Mouse (Mus musculus) G1E (cell line): ENCODE measurements at regions not wholly inside any gene's neighbourhood (a gene's known extent, or its start where the extent isn't known, plus 50 kb on each side); places are given as distances from the start of the nearest gene placed in this dataset.

ENCODE experiments used
- ATAC-seq: 2 replicates; pipeline ENCODE4 v1.8.0; 2016; ENCODE audit warnings: mild to moderate bottlenecking; ENCODE audit not compliant: insufficient number of reproducible peaks, poor library complexity, low FRiP score, severe bottlenecking; ENCODE audit errors: extremely low read depth
- DNase-seq: peaks from one replicate; pipeline ENCODE4 v3.0.0; 2012; ENCODE audit warnings: low spot score
- H3K27me3 ChIP-seq: 2 replicates; pipeline ENCODE4 v1.6.1; 2012; ENCODE audit warnings: mild to moderate bottlenecking, low read length, inconsistent platforms; ENCODE audit not compliant: insufficient read depth
- H3K36me3 ChIP-seq: replicated peaks from 2 replicates; pipeline ENCODE3; 2012; ENCODE audit warnings: mild to moderate bottlenecking, inconsistent platforms
- H3K4me1 ChIP-seq: 2 replicates; pipeline ENCODE4 v1.6.1; 2012; ENCODE audit warnings: low read depth, low read length, inconsistent platforms, mixed read lengths; ENCODE audit not compliant: insufficient read depth
- H3K4me3 ChIP-seq: 2 replicates; pipeline ENCODE4 v1.5.1; 2012; ENCODE audit warnings: low read depth, mild to moderate bottlenecking, inconsistent platforms, low read length, moderate library complexity, mixed read lengths
- H3K9me3 ChIP-seq: replicated peaks from 2 replicates; pipeline ENCODE4 v1.6.1; 2012; ENCODE audit warnings: inconsistent platforms
- CTCF ChIP-seq: IDR thresholded peaks from 2 replicates; pipeline ENCODE4 v1.5.1; 2012; ENCODE audit warnings: low read depth, low read length, inconsistent platforms, mixed read lengths
- GATA1 ChIP-seq: IDR thresholded peaks from 2 replicates; pipeline ENCODE4 v1.6.1; 2012; ENCODE audit warnings: borderline replicate concordance, low read length, inconsistent platforms, mixed read lengths
- GATA2 ChIP-seq: IDR thresholded peaks from 2 replicates; pipeline ENCODE4 v1.6.1; 2012; ENCODE audit warnings: low read depth, low read length, inconsistent platforms, borderline replicate concordance
- POLR2AphosphoS5 ChIP-seq: IDR thresholded peaks from 2 replicates; pipeline ENCODE4 v1.6.1; 2012; ENCODE audit warnings: low read depth, low read length, inconsistent platforms; ENCODE audit not compliant: insufficient replicate concordance
- TAL1 ChIP-seq: conservative IDR thresholded peaks from 2 replicates; pipeline ENCODE4 v1.6.1; 2012; ENCODE audit warnings: low read depth, low read length, inconsistent platforms, mixed read lengths

DNA sequence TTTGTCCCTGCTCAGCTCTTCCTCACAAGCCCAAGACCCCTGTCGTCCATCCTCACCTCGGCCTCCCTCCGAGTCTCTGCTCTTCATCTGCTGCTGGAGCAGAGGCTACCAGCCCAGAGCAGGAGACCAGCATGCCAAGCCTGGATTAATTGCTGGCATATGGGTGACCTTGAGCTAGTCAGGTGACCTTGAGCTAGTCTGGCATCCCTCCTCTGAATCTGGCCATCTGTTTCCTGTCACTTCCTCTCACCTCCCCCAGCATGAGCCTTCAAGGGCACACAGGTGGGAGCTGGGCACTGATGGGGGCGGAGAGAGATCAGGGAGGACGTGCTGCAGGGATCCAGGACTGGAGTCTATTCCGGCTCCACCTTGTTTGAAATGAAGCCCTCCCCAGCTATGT is 135.7 kb downstream of the Hmg20a start:
- no peak for DNase-seq
- Histone ChIP-seq H3K27me3 (peaks cover 23% of the 10 kb centered on the region; the same call in 1 of the 2 replicates), H3K4me1 (no peaks in the 10 kb centered on the region), H3K36me3 (no peaks in the 10 kb centered on the region), H3K9me3 (no peaks in the 10 kb centered on the region), H3K4me3 (no peak overlapping the region)
- TF ChIP-seq TAL1 = no peak
- TF ChIP-seq CTCF = no peak
- TF ChIP-seq GATA1 = no peak
- no peak for TF ChIP-seq POLR2AphosphoS5
- no peak for TF ChIP-seq GATA2
- ATAC-seq = no peak

DNA sequence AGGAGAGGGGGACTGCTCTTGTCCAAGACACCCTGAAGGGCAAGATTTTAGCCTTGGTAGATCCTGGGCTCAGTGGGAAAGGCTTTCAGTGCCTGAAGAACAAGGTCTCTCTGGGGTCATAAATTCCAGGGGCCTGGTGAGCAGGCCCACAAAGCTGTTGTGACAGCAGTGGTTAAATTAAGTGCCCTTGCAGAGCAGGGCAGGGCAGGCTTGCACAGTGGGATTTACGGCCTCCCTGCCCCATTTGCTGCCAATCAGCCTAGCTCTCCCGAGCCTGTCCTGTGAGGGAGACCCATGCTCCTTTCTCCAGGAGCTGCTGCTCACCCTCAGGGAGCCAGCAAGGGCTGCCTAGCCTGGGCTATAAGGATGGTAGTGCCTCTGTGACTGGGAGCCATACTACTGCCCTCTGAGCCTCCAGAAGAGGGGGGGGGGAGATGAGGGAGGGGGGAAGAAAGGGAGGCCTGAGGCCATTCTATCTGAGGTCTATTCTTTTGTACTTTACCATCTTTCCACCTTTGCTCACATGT is 141.3 kb downstream of the Hmg20a start:
- Histone ChIP-seq H3K36me3 (no peaks in the 10 kb centered on the region), H3K4me3 (no peak overlapping the region), H3K9me3 (no peaks in the 10 kb centered on the region), H3K4me1 (no peaks in the 10 kb centered on the region), H3K27me3 (peaks cover 8% of the 10 kb centered on the region; the same call in 1 of the 2 replicates)
- TF ChIP-seq TAL1 (no peak), CTCF (no peak), POLR2AphosphoS5 (no peak)
- DNase-seq (no peak), ATAC-seq (no peak)

DNA sequence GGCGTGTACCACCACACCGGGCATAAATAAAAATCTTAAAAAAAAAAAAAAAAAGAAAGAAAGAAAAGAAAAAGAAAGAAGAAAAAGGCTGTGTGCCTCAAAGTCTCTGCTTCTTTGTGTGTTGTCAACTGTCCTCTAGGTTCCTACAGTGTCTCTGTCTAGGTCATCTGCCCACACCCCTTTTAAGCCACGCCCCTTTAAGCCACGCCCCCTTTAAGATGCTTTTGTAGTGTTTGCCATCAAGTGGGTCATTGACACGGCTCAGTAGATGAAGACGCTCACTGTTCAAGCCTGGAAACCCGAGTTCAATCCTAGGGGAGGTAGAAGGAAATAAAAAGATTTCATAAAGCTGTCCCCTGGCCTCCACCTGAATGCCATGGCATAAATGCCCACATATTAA is 144.0 kb downstream of the Hmg20a start:
- ATAC-seq (no peak), DNase-seq (no peak)
- Histone ChIP-seq H3K27me3 (peaks cover 6% of the 10 kb centered on the region; the same call in 1 of the 2 replicates), H3K4me1 (no peaks in the 10 kb centered on the region), H3K9me3 (no peaks in the 10 kb centered on the region), H3K36me3 (no peaks in the 10 kb centered on the region), H3K4me3 (no peak overlapping the region)
- TF ChIP-seq CTCF = no peak
- no peak for TF ChIP-seq TAL1
- no peak for TF ChIP-seq GATA1
- TF ChIP-seq POLR2AphosphoS5 = no peak
- TF ChIP-seq GATA2 = no peak

DNA sequence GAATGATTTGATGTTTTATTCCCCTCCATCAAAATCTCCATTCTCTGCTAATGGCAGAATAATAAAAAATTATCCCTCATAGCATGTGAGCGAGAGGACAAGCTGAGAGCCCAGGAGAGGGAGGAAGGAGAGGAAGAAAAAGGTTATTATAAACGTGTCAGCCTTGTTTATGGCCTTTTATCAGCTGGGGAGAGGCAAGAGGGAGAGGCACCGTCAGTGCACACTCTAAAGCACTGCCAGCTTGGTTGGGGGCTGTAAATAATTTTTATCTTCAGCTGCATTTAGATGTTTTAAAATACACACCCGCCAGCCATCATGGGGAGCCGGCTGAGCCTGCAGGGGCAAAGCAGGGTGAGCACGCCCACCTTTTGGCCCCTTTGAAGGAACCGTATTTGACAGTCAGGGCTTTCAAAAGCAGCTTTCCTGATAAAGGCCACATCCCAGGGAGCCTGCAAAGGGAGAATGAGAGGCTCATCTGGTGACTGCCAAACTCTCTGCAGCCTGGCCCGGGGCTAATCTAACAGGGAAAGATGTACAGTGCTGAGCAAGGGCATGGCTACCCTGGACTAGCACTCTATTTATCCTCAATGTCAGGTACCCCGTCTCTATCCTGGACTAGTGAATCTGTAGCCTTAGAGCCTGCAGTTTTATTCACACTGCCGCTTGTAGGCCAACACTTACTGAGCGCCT is 145.8 kb downstream of the Hmg20a start:
- Histone ChIP-seq H3K4me3 (no peak overlapping the region), H3K36me3 (no peaks in the 10 kb centered on the region), H3K4me1 (no peaks in the 10 kb centered on the region), H3K9me3 (no peaks in the 10 kb centered on the region), H3K27me3 (peaks cover 6% of the 10 kb centered on the region; the same call in 1 of the 2 replicates)
- no peak for ATAC-seq
- no peak for DNase-seq
- TF ChIP-seq TAL1 = no peak
- TF ChIP-seq GATA2 = no peak
- TF ChIP-seq CTCF = no peak
- no peak for TF ChIP-seq GATA1
- no peak for TF ChIP-seq POLR2AphosphoS5
